Mouse (Mus musculus): ENCODE measurements around the gene Kbtbd6. TPM values are rescaled to one million over a fixed set of nuclear protein-coding genes. Genes with fewer than 3 reads are reported as not detected.
"Not testable (repeated sequence)": the region's sequence is repeated elsewhere in the genome, so short reads cannot be mapped to it uniquely, and the experiment has no call there.

The Kbtbd6 gene
- polyA plus RNA-seq (2012; rRNA removed): 0.65 and 0.66 TPM in 2 replicates

- peak within 1 kb of the TSS; percentile 72 for H3K4me3 ChIP-seq (ENCODE audit: low read depth, low read length)
- not testable (repeated sequence) for H3K36me3 ChIP-seq (ENCODE audit: control insufficient read depth, insufficient read depth, low read length); H3K4me1 ChIP-seq (ENCODE audit: control insufficient read depth, insufficient read depth, insufficient read length, low read length); H3K27ac ChIP-seq (ENCODE audit: insufficient read depth, low read depth, low read length); H3K27me3 ChIP-seq (ENCODE audit: control insufficient read depth, insufficient read depth, low read length)
- 14% methylated on average over 43 of the region's 89 CpGs for WGBS
Measured at GRCm38 (mm10) chr14:79451681-79452590, at the start of gene Kbtbd6. Kbtbd6 (plus strand) TSS chr14:79451835.

GRCm38 (mm10) chr14:79407641-79408040 is 44.0 kb upstream of the Kbtbd6 start:
- no peak overlapping the region for H3K4me3 ChIP-seq (ENCODE audit: low read depth, low read length)
- TF ChIP-seq CTCF (IDR thresholded peaks at IDR 0.05; ENCODE audit: extremely low read depth, insufficient read length, insufficient replicate concordance, low read depth, low read length) (no peak), POLR2A (IDR thresholded peaks at IDR 0.05; ENCODE audit: low read depth, low read length) (no peak)
- WGBS: 81% methylated on average over 2 of the region's 2 CpGs

GRCm38 (mm10) chr14:79409278-79409830 is 42.3 kb upstream of the Kbtbd6 start:
- Histone ChIP-seq H3K27ac (ENCODE audit: insufficient read depth, low read depth, low read length) (no peak overlapping the region), H3K4me1 (ENCODE audit: control insufficient read depth, insufficient read depth, insufficient read length, low read length) (no peaks in the 10 kb centered on the region), H3K4me3 (ENCODE audit: low read depth, low read length) (no peak overlapping the region), H3K36me3 (ENCODE audit: control insufficient read depth, insufficient read depth, low read length) (peaks cover 11% of the 10 kb centered on the region; the same call in 1 of the 2 replicates), H3K27me3 (ENCODE audit: control insufficient read depth, insufficient read depth, low read length) (no peaks in the 10 kb centered on the region)
- WGBS: 71% methylated on average over 6 of the region's 6 CpGs
- TF ChIP-seq POLR2A (IDR thresholded peaks at IDR 0.05; ENCODE audit: low read depth, low read length) (no peak), CTCF (IDR thresholded peaks at IDR 0.05; ENCODE audit: extremely low read depth, insufficient read length, insufficient replicate concordance, low read depth, low read length) (no peak)

More at GRCm38 (mm10) chr14:79407641-79408040, 44.0 kb upstream of the Kbtbd6 start:
- peaks cover 11% of the 10 kb centered on the region; the same call in 1 of the 2 replicates for H3K36me3 ChIP-seq (ENCODE audit: control insufficient read depth, insufficient read depth, low read length)
- no peaks in the 10 kb centered on the region for H3K27me3 ChIP-seq (ENCODE audit: control insufficient read depth, insufficient read depth, low read length)
- no peaks in the 10 kb centered on the region for H3K4me1 ChIP-seq (ENCODE audit: control insufficient read depth, insufficient read depth, insufficient read length, low read length)
- no peak overlapping the region for H3K27ac ChIP-seq (ENCODE audit: insufficient read depth, low read depth, low read length)

- no peak overlapping the region for H3K4me3 ChIP-seq (ENCODE audit: low read depth, low read length)
- TF ChIP-seq CTCF (IDR thresholded peaks at IDR 0.05; ENCODE audit: extremely low read depth, insufficient read length, insufficient replicate concordance, low read depth, low read length) (no peak), POLR2A (IDR thresholded peaks at IDR 0.05; ENCODE audit: low read depth, low read length) (no peak)
- H3K27me3 ChIP-seq (ENCODE audit: control insufficient read depth, insufficient read depth, low read length): no peaks in the 10 kb centered on the region
- H3K4me1 ChIP-seq (ENCODE audit: control insufficient read depth, insufficient read depth, insufficient read length, low read length): no peaks in the 10 kb centered on the region
- WGBS: 80% methylated on average over 2 of the region's 2 CpGs
- no peak overlapping the region for H3K27ac ChIP-seq (ENCODE audit: insufficient read depth, low read depth, low read length)
- H3K36me3 ChIP-seq (ENCODE audit: control insufficient read depth, insufficient read depth, low read length): peaks cover 11% of the 10 kb centered on the region; the same call in 1 of the 2 replicates
Measured at GRCm38 (mm10) chr14:79410662-79411061, 41.0 kb upstream of the Kbtbd6 start.

- 95% methylated on average over 6 of the region's 6 CpGs for WGBS
- no peak overlapping the region for H3K27ac ChIP-seq (ENCODE audit: insufficient read depth, low read depth, low read length)
- no peak overlapping the region for H3K4me3 ChIP-seq (ENCODE audit: low read depth, low read length)
- TF ChIP-seq CTCF (IDR thresholded peaks at IDR 0.05; ENCODE audit: extremely low read depth, insufficient read length, insufficient replicate concordance, low read depth, low read length): no peak
- TF ChIP-seq POLR2A (IDR thresholded peaks at IDR 0.05; ENCODE audit: low read depth, low read length): no peak
- H3K27me3 ChIP-seq (ENCODE audit: control insufficient read depth, insufficient read depth, low read length): no peaks in the 10 kb centered on the region
- no peaks in the 10 kb centered on the region for H3K4me1 ChIP-seq (ENCODE audit: control insufficient read depth, insufficient read depth, insufficient read length, low read length)
- peaks cover 9% of the 10 kb centered on the region; the same call in 1 of the 2 replicates for H3K36me3 ChIP-seq (ENCODE audit: control insufficient read depth, insufficient read depth, low read length)
Measured at GRCm38 (mm10) chr14:79413121-79413520, 38.5 kb upstream of the Kbtbd6 start.

- TF ChIP-seq CTCF (IDR thresholded peaks at IDR 0.05; ENCODE audit: extremely low read depth, insufficient read length, insufficient replicate concordance, low read depth, low read length) (no peak), POLR2A (IDR thresholded peaks at IDR 0.05; ENCODE audit: low read depth, low read length) (no peak)
- no peak overlapping the region for H3K4me3 ChIP-seq (ENCODE audit: low read depth, low read length)
- H3K27ac ChIP-seq (ENCODE audit: insufficient read depth, low read depth, low read length): no peak overlapping the region
- no peaks in the 10 kb centered on the region for H3K27me3 ChIP-seq (ENCODE audit: control insufficient read depth, insufficient read depth, low read length)
- peaks cover 4% of the 10 kb centered on the region; the same call in 1 of the 2 replicates for H3K36me3 ChIP-seq (ENCODE audit: control insufficient read depth, insufficient read depth, low read length)
- H3K4me1 ChIP-seq (ENCODE audit: control insufficient read depth, insufficient read depth, insufficient read length, low read length): 0 out of 2 replicates have a peak, but pooled peaks cover 2% of the 10 kb centered on the region
- 85% methylated on average over 20 of the region's 20 CpGs for WGBS
Measured at GRCm38 (mm10) chr14:79420083-79420685, 31.5 kb upstream of the Kbtbd6 start.

Data from small intestine, adult 2 months (tissue).